Mouse (Mus musculus) spleen, adult 2 months (tissue): ENCODE data around the gene Tlcd1.

Source experiments
- CTCF ChIP-seq: fragments of 200-500 bp; IDR thresholded peaks from 2 replicates; pipeline ENCODE4 v1.5.1; 2011; ENCODE audit warnings: mild to moderate bottlenecking, inconsistent platforms; ENCODE audit not compliant: insufficient read depth, insufficient read length, insufficient replicate concordance; ENCODE audit errors: extremely low read depth
- POLR2A ChIP-seq: fragments of 200-500 bp; IDR thresholded peaks from 2 replicates; pipeline ENCODE4 v1.6.1; 2011; ENCODE audit warnings: low read depth, low read length, inconsistent platforms

GRCm38 (mm10) chr11:78182450-78182849 is 5.9 kb downstream of the Tlcd1 start:
- no peak for TF ChIP-seq CTCF
- TF ChIP-seq POLR2A: no peak
